Mouse (Mus musculus) left cerebral cortex, postnatal 36 days (tissue): ENCODE measurements around the gene Rpgr. TPM values are rescaled to one million over a fixed set of nuclear protein-coding genes. Genes with fewer than 3 reads are reported as not detected.

Experiments
- DNase-seq, 2 experiments: peaks; one replicate each; pipeline ENCODE4 v3.0.0; 2021 to 2022; ENCODE audit warnings: low spot score in 2 of 2, mixed read lengths in 1 of 2
- intact Hi-C: fragments of 180-260 bp; cut with DNase I; formaldehyde crosslinking; loops from one replicate; pipeline ENCODE4 v1.15.1; 2025
- total RNA-seq, 2 experiments: library from RNA; stranded (reverse); gene quantifications; 2 replicates each; pipeline ENCODE4 v1.2.3; 2021

Gene Rpgr
- 10 to 100 TPM; 16.4 to 24.3 TPM for total RNA-seq

GRCm38 (mm10) chrX:10216410-10216949 is at the start of gene Rpgr:
TSS of gene Rpgr (minus strand) at chrX:10216920.
- intact Hi-C loops = no loop called here
- peak; percentile 85 to 86 for DNase-seq

GRCm38 (mm10) chrX:10258260-10258659 is 41.5 kb upstream of the Rpgr start:
- intact Hi-C loops = no loop called here
- DNase-seq = no peak

- intact Hi-C loops = no loop called here
- no peak for DNase-seq
Measured at GRCm38 (mm10) chrX:10257774-10258173, 41.1 kb upstream of the Rpgr start.

- intact Hi-C loops = no loop called here
- no peak for DNase-seq
Measured at GRCm38 (mm10) chrX:10251852-10252504, 35.3 kb upstream of the Rpgr start, which contains the start of gene Otc. TSS of gene Otc (plus strand) at chrX:10252305.

GRCm38 (mm10) chrX:10251357-10251756 is 34.6 kb upstream of the Rpgr start:
- intact Hi-C loops = no loop called here
- DNase-seq = no peak

GRCm38 (mm10) chrX:10243916-10244315 is 27.2 kb upstream of the Rpgr start:
- intact Hi-C loops = no loop called here

GRCm38 (mm10) chrX:10239515-10239914 is 22.8 kb upstream of the Rpgr start:
- intact Hi-C loops = loop anchor here (5.0 kb wide), 1 partner anchor 248 kb away; the partner anchor contains the start of gene Tspan7
- DNase-seq = no peak

More at GRCm38 (mm10) chrX:10243916-10244315, 27.2 kb upstream of the Rpgr start:
- DNase-seq = no peak

- intact Hi-C loops = loop anchor here (5.0 kb wide), 1 partner anchor 253 kb away; the partner anchor contains the start of gene Tspan7
- no peak for DNase-seq
Measured at GRCm38 (mm10) chrX:10234617-10235016, 17.9 kb upstream of the Rpgr start.

GRCm38 (mm10) chrX:10233051-10233450 is 16.3 kb upstream of the Rpgr start:
- no peak for DNase-seq
- intact Hi-C loops = no loop called here

- DNase-seq = no peak
- intact Hi-C loops = no loop called here
Measured at GRCm38 (mm10) chrX:10219281-10219680, 2.6 kb upstream of the Rpgr start.

- intact Hi-C loops = no loop called here
- DNase-seq = no peak
Measured at GRCm38 (mm10) chrX:10215972-10216371, 748 bp downstream of the Rpgr start.

- intact Hi-C loops = no loop called here
- no peak for DNase-seq
Measured at GRCm38 (mm10) chrX:10205937-10206336, 10.8 kb downstream of the Rpgr start.

- intact Hi-C loops = no loop called here
Measured at GRCm38 (mm10) chrX:10201289-10201688, 15.4 kb downstream of the Rpgr start.

GRCm38 (mm10) chrX:10152390-10152789 is 64.3 kb downstream of the Rpgr start:
- intact Hi-C loops = no loop called here
- DNase-seq = no peak

More at GRCm38 (mm10) chrX:10201289-10201688, 15.4 kb downstream of the Rpgr start:
- no peak for DNase-seq

- intact Hi-C loops = no loop called here
- DNase-seq = no peak
Measured at GRCm38 (mm10) chrX:10117065-10117719, 99.5 kb downstream of the Rpgr start, which contains the start of gene Srpx. TSS of gene Srpx (minus strand) at chrX:10117709.

GRCm38 (mm10) chrX:10115780-10116179 is 100.9 kb downstream of the Rpgr start:
- DNase-seq = peak; percentile 8 to 20

GRCm38 (mm10) chrX:10110736-10111135 is 106.0 kb downstream of the Rpgr start:
- intact Hi-C loops = no loop called here
- no peak for DNase-seq

More at GRCm38 (mm10) chrX:10115780-10116179, 100.9 kb downstream of the Rpgr start:
- intact Hi-C loops = no loop called here

- intact Hi-C loops = no loop called here
- DNase-seq = no peak
Measured at GRCm38 (mm10) chrX:10108558-10108957, 108.2 kb downstream of the Rpgr start.

- DNase-seq = no peak
- intact Hi-C loops = no loop called here
Measured at GRCm38 (mm10) chrX:10105475-10105874, 111.2 kb downstream of the Rpgr start.

- intact Hi-C loops = no loop called here
Measured at GRCm38 (mm10) chrX:10102739-10103138, 114.0 kb downstream of the Rpgr start.

GRCm38 (mm10) chrX:10095797-10096196 is 120.9 kb downstream of the Rpgr start:
- no peak for DNase-seq
- intact Hi-C loops = no loop called here

More at GRCm38 (mm10) chrX:10102739-10103138, 114.0 kb downstream of the Rpgr start:
- DNase-seq = no peak
